Mouse (Mus musculus) erythroblast, adult 5-6 weeks (primary cell): Measurements from ENCODE around the gene Myh14. TPM values are rescaled to one million over a fixed set of nuclear protein-coding genes. Genes with fewer than 3 reads are reported as not detected.

ENCODE experiments used
- total RNA-seq, 2 experiments: library from RNA; stranded (forward) in 1 of 2; stranded (reverse) in 1 of 2; fragments of 150-400 nt in 1 of 2; fragments of 200-764, 138-1000 nt in 1 of 2; gene quantifications; 2 replicates each; pipeline versions ENCODE4 v1.2.3 to v1.2.4; 2015 to 2017; ENCODE audit warnings: low replicate concordance in 2 of 2

Myh14 gene
- total RNA-seq, 2 experiments from 2014 or later: not detected

Other genes with a start within 250 kb of the Myh14 start
- not detected in 2 replicates for gene Lrrc4b, start 241.8 kb downstream of the Myh14 start, total RNA-seq (2015; ENCODE audit: low replicate concordance)
- gene Lrrc4b, start 241.8 kb downstream of the Myh14 start, total RNA-seq (2017; ENCODE audit: low replicate concordance): not detected in 2 replicates
- gene Aspdh, start 205.5 kb downstream of the Myh14 start, total RNA-seq (2015; ENCODE audit: low replicate concordance): not detected in 2 replicates
- not detected in 2 replicates for gene Aspdh, start 205.5 kb downstream of the Myh14 start, total RNA-seq (2017; ENCODE audit: low replicate concordance)
- gene Josd2, start 202.9 kb downstream of the Myh14 start, total RNA-seq (2015; ENCODE audit: low replicate concordance): 6.7 and 43.7 TPM in 2 replicates
- 33.7 and 59.7 TPM in 2 replicates for gene Josd2, start 202.9 kb downstream of the Myh14 start, total RNA-seq (2017; ENCODE audit: low replicate concordance)
- gene Emc10, start 174.3 kb downstream of the Myh14 start, total RNA-seq (2015; ENCODE audit: low replicate concordance): 17.9 and 19.2 TPM in 2 replicates
- gene Emc10, start 174.3 kb downstream of the Myh14 start, total RNA-seq (2017; ENCODE audit: low replicate concordance): 12.4 and 13.4 TPM in 2 replicates
- gene Fam71e1, start 174.3 kb downstream of the Myh14 start, total RNA-seq (2015; ENCODE audit: low replicate concordance): not detected in 2 replicates
- gene Fam71e1, start 174.3 kb downstream of the Myh14 start, total RNA-seq (2017; ENCODE audit: low replicate concordance): not detected in 2 replicates
- not detected in 2 replicates for gene Mybpc2, start 146.2 kb downstream of the Myh14 start, total RNA-seq (2015; ENCODE audit: low replicate concordance)
- not detected in 2 replicates for gene Mybpc2, start 146.2 kb downstream of the Myh14 start, total RNA-seq (2017; ENCODE audit: low replicate concordance)
- gene Spib, start 138.8 kb downstream of the Myh14 start, total RNA-seq (2015; ENCODE audit: low replicate concordance): 1.7 and 1.9 TPM in 2 replicates
- 1.9 and 2.6 TPM in 2 replicates for gene Spib, start 138.8 kb downstream of the Myh14 start, total RNA-seq (2017; ENCODE audit: low replicate concordance)
- 21.3 and 26.5 TPM in 2 replicates for gene Pold1, start 122.0 kb downstream of the Myh14 start, total RNA-seq (2015; ENCODE audit: low replicate concordance)
- 16.2 and 29.3 TPM in 2 replicates for gene Pold1, start 122.0 kb downstream of the Myh14 start, total RNA-seq (2017; ENCODE audit: low replicate concordance)
- 34.4 and 41.8 TPM in 2 replicates for gene Nr1h2, start 116.9 kb downstream of the Myh14 start, total RNA-seq (2015; ENCODE audit: low replicate concordance)
- 32.0 and 41.0 TPM in 2 replicates for gene Nr1h2, start 116.9 kb downstream of the Myh14 start, total RNA-seq (2017; ENCODE audit: low replicate concordance)
- gene Napsa, start 98.5 kb downstream of the Myh14 start, total RNA-seq (2015; ENCODE audit: low replicate concordance): 66.9 TPM in 2 replicates
- 18.0 and 26.1 TPM in 2 replicates for gene Napsa, start 98.5 kb downstream of the Myh14 start, total RNA-seq (2017; ENCODE audit: low replicate concordance)
- not detected in 2 replicates for gene Kcnc3, start 80.2 kb downstream of the Myh14 start, total RNA-seq (2015; ENCODE audit: low replicate concordance)
- gene Kcnc3, start 80.2 kb downstream of the Myh14 start, total RNA-seq (2017; ENCODE audit: low replicate concordance): 0.42 TPM in 1 of 2 replicates, not detected in the other
- not detected in 2 replicates for gene Izumo2, start 37.9 kb upstream of the Myh14 start, total RNA-seq (2015; ENCODE audit: low replicate concordance)
- not detected in 2 replicates for gene Izumo2, start 37.9 kb upstream of the Myh14 start, total RNA-seq (2017; ENCODE audit: low replicate concordance)
- gene Vrk3, start 77.6 kb upstream of the Myh14 start, total RNA-seq (2015; ENCODE audit: low replicate concordance): 21.5 and 24.0 TPM in 2 replicates
- 11.3 and 22.7 TPM in 2 replicates for gene Vrk3, start 77.6 kb upstream of the Myh14 start, total RNA-seq (2017; ENCODE audit: low replicate concordance)
- 0.58 TPM in 1 of 2 replicates, not detected in the other for gene Zfp473, start 80.2 kb upstream of the Myh14 start, total RNA-seq (2015; ENCODE audit: low replicate concordance)
- gene Zfp473, start 80.2 kb upstream of the Myh14 start, total RNA-seq (2017; ENCODE audit: low replicate concordance): 0.14 and 0.60 TPM in 2 replicates
- 10.4 and 14.4 TPM in 2 replicates for gene Nup62, start 145.2 kb upstream of the Myh14 start, total RNA-seq (2015; ENCODE audit: low replicate concordance)
- gene Nup62, start 145.2 kb upstream of the Myh14 start, total RNA-seq (2017; ENCODE audit: low replicate concordance): 21.7 and 21.9 TPM in 2 replicates
- gene Il4i1, start 145.5 kb upstream of the Myh14 start, total RNA-seq (2015; ENCODE audit: low replicate concordance): 0.84 TPM in 1 of 2 replicates, not detected in the other
- gene Il4i1, start 145.5 kb upstream of the Myh14 start, total RNA-seq (2017; ENCODE audit: low replicate concordance): 0.09 TPM in 1 of 2 replicates, not detected in the other
- gene Atf5, start 145.8 kb upstream of the Myh14 start, total RNA-seq (2015; ENCODE audit: low replicate concordance): 1.3 and 1.9 TPM in 2 replicates
- gene Atf5, start 145.8 kb upstream of the Myh14 start, total RNA-seq (2017; ENCODE audit: low replicate concordance): 2.1 and 2.5 TPM in 2 replicates
- gene Akt1s1, start 178.1 kb upstream of the Myh14 start, total RNA-seq (2015; ENCODE audit: low replicate concordance): 6.5 and 7.1 TPM in 2 replicates
- 19.7 and 43.3 TPM in 2 replicates for gene Akt1s1, start 178.1 kb upstream of the Myh14 start, total RNA-seq (2017; ENCODE audit: low replicate concordance)
- gene Tbc1d17, start 178.2 kb upstream of the Myh14 start, total RNA-seq (2015; ENCODE audit: low replicate concordance): 15.8 and 21.3 TPM in 2 replicates
- gene Tbc1d17, start 178.2 kb upstream of the Myh14 start, total RNA-seq (2017; ENCODE audit: low replicate concordance): 33.6 and 77.5 TPM in 2 replicates
- gene Pnkp, start 186.3 kb upstream of the Myh14 start, total RNA-seq (2015; ENCODE audit: low replicate concordance): 17.3 and 43.3 TPM in 2 replicates
- 26.8 and 32.5 TPM in 2 replicates for gene Pnkp, start 186.3 kb upstream of the Myh14 start, total RNA-seq (2017; ENCODE audit: low replicate concordance)
- 6.9 and 8.1 TPM in 2 replicates for gene Ptov1, start 198.9 kb upstream of the Myh14 start, total RNA-seq (2015; ENCODE audit: low replicate concordance)
- gene Ptov1, start 198.9 kb upstream of the Myh14 start, total RNA-seq (2017; ENCODE audit: low replicate concordance): 8.8 and 12.1 TPM in 2 replicates
- gene Med25, start 221.9 kb upstream of the Myh14 start, total RNA-seq (2015; ENCODE audit: low replicate concordance): 6.5 and 8.4 TPM in 2 replicates
- 3.2 and 5.3 TPM in 2 replicates for gene Med25, start 221.9 kb upstream of the Myh14 start, total RNA-seq (2017; ENCODE audit: low replicate concordance)
- 1.3 TPM in 1 of 2 replicates, not detected in the other for gene Fuz, start 225.2 kb upstream of the Myh14 start, total RNA-seq (2015; ENCODE audit: low replicate concordance)
- 2.2 and 4.3 TPM in 2 replicates for gene Fuz, start 225.2 kb upstream of the Myh14 start, total RNA-seq (2017; ENCODE audit: low replicate concordance)